Mouse (Mus musculus) G1E (cell line): ENCODE results near the gene Casr. TPM values are rescaled to one million over a fixed set of nuclear protein-coding genes. Genes with fewer than 3 reads are reported as not detected.

Experiments used
- ATAC-seq: 2 replicates; pipeline ENCODE4 v1.8.0; 2016; ENCODE audit warnings: mild to moderate bottlenecking; ENCODE audit not compliant: insufficient number of reproducible peaks, poor library complexity, low FRiP score, severe bottlenecking; ENCODE audit errors: extremely low read depth
- DNase-seq: peaks from one replicate; pipeline ENCODE4 v3.0.0; 2012; ENCODE audit warnings: low spot score
- H3K27me3 ChIP-seq: 2 replicates; pipeline ENCODE4 v1.6.1; 2012; ENCODE audit warnings: mild to moderate bottlenecking, low read length, inconsistent platforms; ENCODE audit not compliant: insufficient read depth
- H3K36me3 ChIP-seq: replicated peaks from 2 replicates; pipeline ENCODE3; 2012; ENCODE audit warnings: mild to moderate bottlenecking, inconsistent platforms
- H3K4me1 ChIP-seq: 2 replicates; pipeline ENCODE4 v1.6.1; 2012; ENCODE audit warnings: low read depth, low read length, inconsistent platforms, mixed read lengths; ENCODE audit not compliant: insufficient read depth
- H3K4me3 ChIP-seq: 2 replicates; pipeline ENCODE4 v1.5.1; 2012; ENCODE audit warnings: low read depth, mild to moderate bottlenecking, inconsistent platforms, low read length, moderate library complexity, mixed read lengths
- H3K9me3 ChIP-seq: replicated peaks from 2 replicates; pipeline ENCODE4 v1.6.1; 2012; ENCODE audit warnings: inconsistent platforms
- CTCF ChIP-seq: IDR thresholded peaks from 2 replicates; pipeline ENCODE4 v1.5.1; 2012; ENCODE audit warnings: low read depth, low read length, inconsistent platforms, mixed read lengths
- GATA1 ChIP-seq: IDR thresholded peaks from 2 replicates; pipeline ENCODE4 v1.6.1; 2012; ENCODE audit warnings: borderline replicate concordance, low read length, inconsistent platforms, mixed read lengths
- GATA2 ChIP-seq: IDR thresholded peaks from 2 replicates; pipeline ENCODE4 v1.6.1; 2012; ENCODE audit warnings: low read depth, low read length, inconsistent platforms, borderline replicate concordance
- POLR2AphosphoS5 ChIP-seq: IDR thresholded peaks from 2 replicates; pipeline ENCODE4 v1.6.1; 2012; ENCODE audit warnings: low read depth, low read length, inconsistent platforms; ENCODE audit not compliant: insufficient replicate concordance
- TAL1 ChIP-seq: conservative IDR thresholded peaks from 2 replicates; pipeline ENCODE4 v1.6.1; 2012; ENCODE audit warnings: low read depth, low read length, inconsistent platforms, mixed read lengths
- polyA plus RNA-seq: library from polyadenylated mRNA; stranded (reverse); fragments of >175 nt; gene quantifications from 2 replicates; pipeline ENCODE4 v1.2.3, GENCODE M21; 2012
- total RNA-seq, 2 experiments: library from RNA; stranded (forward) in 1 of 2; stranded (reverse) in 1 of 2; fragments of 200-1000 nt in 1 of 2; fragments of >200 nt in 1 of 2; fragmentation: Nextera tagmentation in 1 of 2; gene quantifications; 2 replicates each; pipeline ENCODE4 v1.2.3; 2014 to 2017

Gene Casr
- total and polyA plus RNA-seq, 3 experiments, result 0.44 TPM; not detected in 2

- DNase-seq (no peak), ATAC-seq (no peak)
- Histone ChIP-seq H3K4me1 (no peaks in the 10 kb centered on the region), H3K36me3 (no peaks in the 10 kb centered on the region), H3K9me3 (no peaks in the 10 kb centered on the region), H3K4me3 (no peak overlapping the region), H3K27me3 (peaks cover 6% of the 10 kb centered on the region; the same call in 1 of the 2 replicates)
- no peak for TF ChIP-seq GATA2
- TF ChIP-seq POLR2AphosphoS5, result no peak
- TF ChIP-seq CTCF, result no peak
- TF ChIP-seq TAL1, result no peak
- no peak for TF ChIP-seq GATA1
Measured at GRCm38 (mm10) chr16:36465436-36465835, 96.5 kb downstream of the Casr start.

- Histone ChIP-seq H3K27me3 (peaks cover 6% of the 10 kb centered on the region; the same call in 1 of the 2 replicates), H3K4me1 (no peaks in the 10 kb centered on the region), H3K4me3 (no peak overlapping the region), H3K9me3 (no peaks in the 10 kb centered on the region), H3K36me3 (no peaks in the 10 kb centered on the region)
- DNase-seq (no peak), ATAC-seq (no peak)
- no peak for TF ChIP-seq POLR2AphosphoS5
- no peak for TF ChIP-seq CTCF
- TF ChIP-seq TAL1, result no peak
- TF ChIP-seq GATA1, result no peak
- no peak for TF ChIP-seq GATA2
Measured at GRCm38 (mm10) chr16:36464076-36464475, 97.9 kb downstream of the Casr start.

- no peaks in the 10 kb centered on the region for H3K36me3 ChIP-seq
- TF ChIP-seq CTCF (no peak), GATA1 (no peak), GATA2 (no peak), TAL1 (no peak), POLR2AphosphoS5 (no peak)
- 0 out of 2 replicates have a peak, but pooled peaks cover 7% of the 10 kb centered on the region for H3K27me3 ChIP-seq
- ATAC-seq (no peak), DNase-seq (no peak)
- H3K9me3 ChIP-seq, result no peaks in the 10 kb centered on the region
- no peak overlapping the region for H3K4me3 ChIP-seq
- no peaks in the 10 kb centered on the region for H3K4me1 ChIP-seq
Measured at GRCm38 (mm10) chr16:36460426-36460825, 101.5 kb downstream of the Casr start.

GRCm38 (mm10) chr16:36455342-36455802 is 106.6 kb downstream of the Casr start, which contains the start of gene Stfa3:
Stfa3 (minus strand) TSS chr16:36455392.
- ATAC-seq (no peak), DNase-seq (no peak)

More at GRCm38 (mm10) chr16:36455342-36455802, 106.6 kb downstream of the Casr start, which contains the start of gene Stfa3:
- Histone ChIP-seq H3K36me3 (no peaks in the 10 kb centered on the region), H3K27me3 (0 out of 2 replicates have a peak, but pooled peaks cover 6% of the 10 kb centered on the region), H3K9me3 (no peaks in the 10 kb centered on the region), H3K4me3 (no peak within 1 kb of the TSS), H3K4me1 (no peaks in the 10 kb centered on the region)
- no peak for TF ChIP-seq POLR2AphosphoS5
- no peak for TF ChIP-seq GATA1
- no peak for TF ChIP-seq GATA2
- no peak for TF ChIP-seq TAL1
- TF ChIP-seq CTCF, result no peak

Other genes starting within 250 kb of the Casr start
- not detected in 2 replicates for gene BC117090, start 227.8 kb downstream of the Casr start, total RNA-seq (2014; fragmentation: Nextera tagmentation)
- not detected in 2 replicates for gene BC117090, start 227.8 kb downstream of the Casr start, total RNA-seq (2017)
- not detected in 2 replicates for gene BC117090, start 227.8 kb downstream of the Casr start, polyA plus RNA-seq
- gene BC100530, start 194.4 kb downstream of the Casr start, total RNA-seq (2014; fragmentation: Nextera tagmentation), result not detected in 2 replicates
- gene BC100530, start 194.4 kb downstream of the Casr start, total RNA-seq (2017), result not detected in 2 replicates
- gene BC100530, start 194.4 kb downstream of the Casr start, polyA plus RNA-seq, result not detected in 2 replicates
- not detected in 2 replicates for gene Stfa2, start 153.7 kb downstream of the Casr start, total RNA-seq (2014; fragmentation: Nextera tagmentation)
- gene Stfa2, start 153.7 kb downstream of the Casr start, total RNA-seq (2017), result not detected in 2 replicates
- not detected in 2 replicates for gene Stfa2, start 153.7 kb downstream of the Casr start, polyA plus RNA-seq
- gene Stfa3, start 106.7 kb downstream of the Casr start, total RNA-seq (2014; fragmentation: Nextera tagmentation), result not detected in 2 replicates
- gene Stfa3, start 106.7 kb downstream of the Casr start, total RNA-seq (2017), result not detected in 2 replicates
- not detected in 2 replicates for gene Stfa3, start 106.7 kb downstream of the Casr start, polyA plus RNA-seq
- gene Cd86, start 103.9 kb upstream of the Casr start, total RNA-seq (2014; fragmentation: Nextera tagmentation), result not detected in 2 replicates
- gene Cd86, start 103.9 kb upstream of the Casr start, total RNA-seq (2017), result not detected in 2 replicates
- gene Cd86, start 103.9 kb upstream of the Casr start, polyA plus RNA-seq, result not detected in 2 replicates
- not detected in 2 replicates for gene Ildr1, start 131.8 kb upstream of the Casr start, total RNA-seq (2014; fragmentation: Nextera tagmentation)
- gene Ildr1, start 131.8 kb upstream of the Casr start, total RNA-seq (2017), result 0.27 TPM in 1 of 2 replicates, not detected in the other
- gene Ildr1, start 131.8 kb upstream of the Casr start, polyA plus RNA-seq, result not detected in 2 replicates
- 141 and 144 TPM in 2 replicates for gene Slc15a2, start 222.8 kb upstream of the Casr start, total RNA-seq (2014; fragmentation: Nextera tagmentation)
- 98.9 and 111 TPM in 2 replicates for gene Slc15a2, start 222.8 kb upstream of the Casr start, total RNA-seq (2017)
- 1.2 and 1.6 TPM in 2 replicates for gene Slc15a2, start 222.8 kb upstream of the Casr start, polyA plus RNA-seq